Mouse (Mus musculus): Measurements from ENCODE around the gene Naa60. TPM values are rescaled to one million over a fixed set of nuclear protein-coding genes. Genes with fewer than 3 reads are reported as not detected.

The Naa60 gene
- 22.9 and 25.3 TPM in 2 replicates for polyA plus RNA-seq (2015; fragmentation: Nextera tagmentation; extraction: Ambion mirVana)

GRCm38 (mm10) chr16:3872216-3873047 lies at the start of gene Naa60:
Naa60 (plus strand) TSS chr16:3872375.
- H3K9me3 ChIP-seq (replicated peaks) = no peaks in the 10 kb centered on the region
- peaks cover 34% of the 10 kb centered on the region for H3K4me1 ChIP-seq (replicated peaks)
- H3K4me3 ChIP-seq (replicated peaks) = peak within 1 kb of the TSS; percentile 67
- peak within 1 kb of the TSS; percentile 96 for H3K4me2 ChIP-seq
- DNase-seq (peak; percentile 82), ATAC-seq (ENCODE audit: low read depth) (peak; percentile 92)
- peak within 1 kb of the TSS; percentile 59 for H3K27ac ChIP-seq
- H3K27me3 ChIP-seq = no peaks in the 10 kb centered on the region
- peaks cover 11% of the 10 kb centered on the region; the same call in 1 of the 2 replicates for H3K36me3 ChIP-seq
- 4% methylated on average over 47 of the region's 47 CpGs for WGBS (ENCODE audit: insufficient replicate concordance)
- peak within 1 kb of the TSS; percentile 78 for H3K9ac ChIP-seq

- DNase-seq = no peak
- Histone ChIP-seq H3K4me1 (replicated peaks) (no peaks in the 10 kb centered on the region), H3K36me3 (no peaks in the 10 kb centered on the region), H3K4me2 (no peak overlapping the region), H3K27me3 (no peaks in the 10 kb centered on the region), H3K9me3 (replicated peaks) (no peaks in the 10 kb centered on the region), H3K27ac (no peak overlapping the region), H3K4me3 (replicated peaks) (no peak overlapping the region), H3K9ac (no peak overlapping the region)
- ATAC-seq (ENCODE audit: low read depth) = no peak
- 45% methylated on average over 3 of the region's 3 CpGs for WGBS (ENCODE audit: insufficient replicate concordance)
Observed at GRCm38 (mm10) chr16:3828021-3828420, 44.2 kb upstream of the Naa60 start.

GRCm38 (mm10) chr16:3829727-3830126 lies 42.4 kb upstream of the Naa60 start:
- Histone ChIP-seq H3K9ac (no peak overlapping the region), H3K9me3 (replicated peaks) (no peaks in the 10 kb centered on the region), H3K4me1 (replicated peaks) (no peaks in the 10 kb centered on the region), H3K36me3 (no peaks in the 10 kb centered on the region), H3K4me3 (replicated peaks) (no peak overlapping the region), H3K4me2 (no peak overlapping the region), H3K27me3 (no peaks in the 10 kb centered on the region), H3K27ac (no peak overlapping the region)
- ATAC-seq (ENCODE audit: low read depth) = no peak
- WGBS (ENCODE audit: insufficient replicate concordance) = 35% methylated on average over 2 of the region's 2 CpGs
- no peak for DNase-seq

GRCm38 (mm10) chr16:3830588-3831109 lies 41.5 kb upstream of the Naa60 start, which contains the start of gene Olfr15:
Olfr15 (plus strand) TSS chr16:3830878.
- no peak within 1 kb of the TSS for H3K27ac ChIP-seq
- no peak within 1 kb of the TSS for H3K4me2 ChIP-seq
- ATAC-seq (ENCODE audit: low read depth) = no peak
- H3K4me1 ChIP-seq (replicated peaks) = no peaks in the 10 kb centered on the region
- no peak within 1 kb of the TSS for H3K9ac ChIP-seq
- DNase-seq = no peak
- no peaks in the 10 kb centered on the region for H3K36me3 ChIP-seq
- no peaks in the 10 kb centered on the region for H3K9me3 ChIP-seq (replicated peaks)
- no peak within 1 kb of the TSS for H3K4me3 ChIP-seq (replicated peaks)
- H3K27me3 ChIP-seq = no peaks in the 10 kb centered on the region

DNA sequence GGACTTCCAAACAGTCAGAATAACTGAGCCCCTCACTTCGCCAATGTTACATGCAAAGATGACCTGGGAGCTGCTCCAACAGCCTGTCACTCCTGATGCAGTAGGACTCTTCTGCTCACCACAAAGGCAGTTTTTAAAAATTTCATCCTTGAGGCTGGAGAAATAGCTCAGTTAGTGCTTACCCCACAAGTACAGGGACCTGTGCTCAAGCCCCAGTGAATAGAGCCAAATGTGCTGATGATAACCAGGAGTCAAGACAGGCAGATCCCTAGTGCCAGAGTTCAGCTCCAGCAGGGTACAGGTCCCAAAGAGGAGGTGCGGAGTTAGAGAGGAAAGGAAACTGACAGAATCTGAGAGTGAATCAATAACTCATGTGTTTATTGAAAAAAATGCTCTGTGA lies 36.7 kb upstream of the Naa60 start:
- WGBS (ENCODE audit: insufficient replicate concordance) = 73% methylated on average over 2 of the region's 2 CpGs
- DNase-seq (no peak), ATAC-seq (ENCODE audit: low read depth) (no peak)
- Histone ChIP-seq H3K4me2 (no peak overlapping the region), H3K27me3 (no peaks in the 10 kb centered on the region), H3K4me1 (replicated peaks) (no peaks in the 10 kb centered on the region), H3K27ac (no peak overlapping the region), H3K9ac (no peak overlapping the region), H3K4me3 (replicated peaks) (no peak overlapping the region), H3K36me3 (no peaks in the 10 kb centered on the region), H3K9me3 (replicated peaks) (no peaks in the 10 kb centered on the region)

DNA sequence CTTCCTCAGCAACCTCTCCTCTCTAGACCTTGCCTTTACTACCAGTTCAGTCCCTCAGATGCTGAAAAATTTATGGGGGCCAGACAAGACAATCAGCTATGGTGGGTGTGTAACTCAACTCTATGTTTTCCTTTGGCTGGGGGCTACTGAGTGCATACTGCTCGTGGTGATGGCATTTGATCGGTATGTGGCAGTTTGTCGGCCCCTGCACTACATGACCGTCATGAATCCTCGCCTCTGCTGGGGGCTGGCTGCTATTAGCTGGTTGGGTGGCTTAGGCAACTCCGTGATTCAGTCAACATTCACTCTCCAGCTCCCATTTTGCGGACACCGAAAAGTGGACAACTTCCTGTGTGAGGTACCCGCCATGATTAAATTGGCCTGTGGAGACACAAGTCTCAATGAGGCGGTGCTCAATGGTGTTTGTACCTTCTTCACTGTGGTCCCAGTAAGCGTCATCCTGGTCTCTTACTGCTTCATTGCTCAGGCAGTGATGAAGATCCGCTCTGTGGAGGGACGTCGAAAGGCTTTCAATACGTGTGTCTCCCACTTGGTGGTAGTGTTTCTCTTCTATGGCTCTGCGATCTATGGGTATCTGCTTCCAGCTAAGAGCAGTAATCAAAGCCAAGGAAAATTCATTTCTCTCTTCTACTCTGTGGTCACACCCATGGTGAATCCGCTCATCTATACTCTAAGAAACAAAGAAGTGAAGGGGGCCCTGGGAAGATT lies 32.9 kb upstream of the Naa60 start:
- Histone ChIP-seq H3K4me3 (replicated peaks) (no peak overlapping the region), H3K4me2 (no peak overlapping the region), H3K27me3 (no peaks in the 10 kb centered on the region), H3K9me3 (replicated peaks) (no peaks in the 10 kb centered on the region), H3K36me3 (no peaks in the 10 kb centered on the region), H3K9ac (no peak overlapping the region), H3K27ac (no peak overlapping the region), H3K4me1 (replicated peaks) (0 out of 2 replicates have a peak, but pooled peaks cover 7% of the 10 kb centered on the region)
- WGBS (ENCODE audit: insufficient replicate concordance) = 48% methylated on average over 17 of the region's 17 CpGs
- DNase-seq = no peak
- 0 out of 2 replicates have a peak, but pooled peaks have one; percentile 23 for ATAC-seq (ENCODE audit: low read depth)

DNA sequence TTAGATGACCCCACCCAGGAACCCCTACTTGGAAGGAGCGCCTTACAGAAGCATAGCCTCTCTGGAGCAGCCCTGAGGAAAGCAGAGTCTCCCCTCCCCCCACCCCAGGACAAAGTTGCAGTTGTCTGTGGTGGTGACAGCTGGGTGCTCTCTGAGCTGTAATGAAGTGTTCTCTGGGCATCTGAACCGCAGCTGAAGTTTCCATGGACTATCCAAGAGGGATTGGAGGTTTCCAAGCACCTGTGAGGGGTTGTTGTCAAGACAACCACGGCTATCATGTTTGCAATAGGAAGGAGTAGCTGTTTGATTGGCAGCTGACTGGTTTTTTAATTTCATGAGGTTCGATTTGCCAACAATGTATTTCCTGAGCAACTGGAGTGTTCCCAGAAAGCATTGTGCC lies 29.2 kb upstream of the Naa60 start:
- H3K4me3 ChIP-seq (replicated peaks) = no peak overlapping the region
- H3K4me2 ChIP-seq = no peak overlapping the region
- no peak overlapping the region for H3K27ac ChIP-seq
- H3K27me3 ChIP-seq = no peaks in the 10 kb centered on the region
- no peaks in the 10 kb centered on the region for H3K36me3 ChIP-seq
- 27% methylated on average over 4 of the region's 4 CpGs for WGBS (ENCODE audit: insufficient replicate concordance)
- H3K9me3 ChIP-seq (replicated peaks) = no peaks in the 10 kb centered on the region
- peaks cover 23% of the 10 kb centered on the region for H3K4me1 ChIP-seq (replicated peaks)
- ATAC-seq (ENCODE audit: low read depth) (no peak), DNase-seq (no peak)
- H3K9ac ChIP-seq = no peak overlapping the region

GRCm38 (mm10) chr16:3843796-3844195 lies 28.4 kb upstream of the Naa60 start:
- Histone ChIP-seq H3K27me3 (no peaks in the 10 kb centered on the region), H3K4me3 (replicated peaks) (no peak overlapping the region), H3K4me2 (no peak overlapping the region), H3K9me3 (replicated peaks) (no peaks in the 10 kb centered on the region), H3K27ac (no peak overlapping the region), H3K4me1 (replicated peaks) (peaks cover 26% of the 10 kb centered on the region), H3K36me3 (no peaks in the 10 kb centered on the region), H3K9ac (no peak overlapping the region)
- no peak for DNase-seq
- no peak for ATAC-seq (ENCODE audit: low read depth)
- WGBS (ENCODE audit: insufficient replicate concordance) = 45% methylated on average over 1 of the region's 1 CpGs

DNA sequence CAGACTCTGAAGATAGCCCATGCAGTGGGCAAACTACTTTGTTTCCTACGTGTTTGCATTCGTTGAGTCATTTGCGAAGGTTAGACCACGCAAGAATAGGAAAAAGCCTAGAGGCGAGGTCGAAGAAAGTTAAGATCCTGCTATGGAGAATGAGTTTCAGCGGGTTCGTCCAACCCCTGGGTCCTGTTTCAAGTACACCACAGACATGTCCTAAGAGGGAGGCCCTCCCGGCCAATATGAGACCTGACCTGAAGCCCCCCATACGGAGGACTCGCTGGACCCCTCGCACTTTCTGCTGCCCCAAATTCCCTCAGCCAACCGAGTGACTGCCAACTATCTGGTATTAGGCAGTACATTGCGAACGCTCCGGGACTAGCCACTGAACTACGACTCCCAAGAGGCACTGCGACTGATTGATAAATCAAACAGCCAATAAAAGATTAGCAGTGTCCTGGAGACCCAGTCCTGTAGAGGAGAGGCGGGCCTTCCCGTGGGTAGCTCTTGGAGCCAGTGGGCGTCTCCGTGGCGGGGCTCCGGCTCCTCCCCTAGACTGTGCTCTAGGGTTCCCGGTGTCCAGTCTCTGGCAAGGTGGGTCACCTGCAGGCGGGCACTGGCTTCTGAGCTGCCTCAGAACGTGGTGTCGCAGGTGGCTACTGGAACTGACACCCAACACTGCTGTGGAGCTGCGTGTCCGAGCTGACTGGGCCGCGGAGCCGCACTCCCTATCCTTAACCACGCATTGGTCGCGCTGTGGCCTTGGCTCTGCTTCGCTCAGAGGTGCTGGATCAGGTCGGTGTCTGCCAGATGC lies 25.3 kb upstream of the Naa60 start, which contains the start of gene Zfp174:
Gene Zfp174 (plus strand): TSS at position 558 of the 808 bp plus-strand sequence.
- WGBS (ENCODE audit: insufficient replicate concordance) = 2% methylated on average over 38 of the region's 38 CpGs
- H3K4me1 ChIP-seq (replicated peaks) = peaks cover 29% of the 10 kb centered on the region
- peak within 1 kb of the TSS; percentile 71 for H3K4me3 ChIP-seq (replicated peaks)

DNA sequence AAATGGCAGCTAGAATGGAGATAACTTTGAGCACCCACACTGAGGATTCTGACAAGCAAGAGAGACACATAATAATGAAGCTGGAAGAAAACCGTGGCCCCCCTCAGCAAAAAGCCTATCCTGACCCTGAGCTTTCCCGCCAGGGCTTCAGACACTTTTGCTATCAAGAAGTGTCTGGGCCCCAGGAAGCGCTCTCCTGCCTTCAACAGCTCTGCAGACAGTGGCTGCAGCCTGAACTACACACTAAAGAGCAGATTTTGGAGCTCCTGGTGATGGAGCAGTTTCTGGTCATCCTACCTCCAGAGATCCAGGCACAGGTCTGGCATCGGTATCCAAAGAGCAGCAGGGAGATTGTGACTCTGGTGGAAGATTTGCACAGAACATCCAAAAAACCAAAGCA lies 24.3 kb upstream of the Naa60 start:
- DNase-seq (no peak), ATAC-seq (ENCODE audit: low read depth) (no peak)
- H3K9ac ChIP-seq = peak overlapping the region; percentile 76; the same call in 1 of the 2 replicates
- no peaks in the 10 kb centered on the region for H3K27me3 ChIP-seq
- H3K4me1 ChIP-seq (replicated peaks) = peaks cover 26% of the 10 kb centered on the region
- peak overlapping the region; percentile 71 for H3K4me3 ChIP-seq (replicated peaks)
- WGBS (ENCODE audit: insufficient replicate concordance) = 72% methylated on average over 4 of the region's 4 CpGs
- H3K9me3 ChIP-seq (replicated peaks) = no peaks in the 10 kb centered on the region
- H3K4me2 ChIP-seq = peak overlapping the region; percentile 83
- no peaks in the 10 kb centered on the region for H3K36me3 ChIP-seq
- no peak overlapping the region for H3K27ac ChIP-seq

More for the DNA sequence above, 25.3 kb upstream of the Naa60 start, which contains the start of gene Zfp174:
- Histone ChIP-seq H3K36me3 (no peaks in the 10 kb centered on the region), H3K9ac (peak within 1 kb of the TSS; percentile 76), H3K9me3 (replicated peaks) (no peaks in the 10 kb centered on the region), H3K27ac (peak within 1 kb of the TSS; percentile 53; the same call in 1 of the 2 replicates), H3K4me2 (peak within 1 kb of the TSS; percentile 83), H3K27me3 (no peaks in the 10 kb centered on the region)
- ATAC-seq (ENCODE audit: low read depth) (peak; percentile 99), DNase-seq (peak; percentile 95)

Data from liver, embryonic 13.5 days (tissue).